Mouse (Mus musculus): ENCODE measurements around the gene Rbms3.

DNA sequence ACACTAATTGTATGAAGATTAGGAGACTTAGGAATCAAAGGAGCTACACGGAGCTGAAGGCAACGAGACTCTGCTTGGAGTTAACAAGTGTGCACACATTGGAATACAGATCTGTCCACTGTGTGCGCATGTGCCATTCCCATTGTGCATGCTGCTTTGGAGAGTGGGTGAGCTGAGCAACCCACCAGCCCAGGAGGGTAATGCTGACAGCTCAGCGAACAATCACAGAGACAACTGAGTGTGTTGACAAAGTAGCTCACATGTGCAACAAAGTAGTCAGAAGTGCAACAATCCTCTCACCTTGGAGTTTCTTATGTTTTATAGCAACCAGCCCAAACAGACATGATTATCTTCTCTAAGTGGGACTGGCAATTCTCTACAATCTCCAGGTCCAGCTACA lies 955.5 kb downstream of the Rbms3 start:
- TF ChIP-seq CTCF (IDR thresholded peaks at IDR 0.05; ENCODE audit: low read depth, low read length), result no peak
- no peak for TF ChIP-seq POLR2A (IDR thresholded peaks at IDR 0.05; ENCODE audit: extremely low read depth, insufficient read depth, low read length)

Data from liver, adult 2 months (tissue).